Mouse (Mus musculus) midbrain, embryonic 14.5 days (tissue): ENCODE measurements around the gene Olfr518. TPM values are rescaled to one million over a fixed set of nuclear protein-coding genes. Genes with fewer than 3 reads are reported as not detected.

ENCODE experiments used
- ATAC-seq: fragments of 200-750 bp; cut with Nextera tagmentation; 2 replicates; pipeline ENCODE4 v1.8.0; 2017; ENCODE audit warnings: moderate number of reproducible peaks, moderate library complexity; ENCODE audit not compliant: low FRiP score, low TSS enrichment
- DNase-seq: peaks from one replicate; pipeline ENCODE4 v3.0.0-alpha.2; 2015
- H3K27ac ChIP-seq: fragments of 300-500 bp; sonication (generic); replicated peaks from 2 replicates; pipeline ENCODE4 v1.5.1; 2014; ENCODE audit warnings: mild to moderate bottlenecking, low read depth, low read length, moderate library complexity
- H3K27me3 ChIP-seq: fragments of 300-500 bp; sonication (generic); 2 replicates; pipeline ENCODE4 v1.6.1; 2014; ENCODE audit warnings: low read length, control low read depth, mixed read lengths; ENCODE audit not compliant: control insufficient read depth, insufficient read depth
- H3K36me3 ChIP-seq: fragments of 300-500 bp; sonication (generic); 2 replicates; pipeline ENCODE4 v1.6.1; 2014; ENCODE audit warnings: low read length, control low read depth; ENCODE audit not compliant: control insufficient read depth, insufficient read depth
- H3K4me1 ChIP-seq: fragments of 300-500 bp; sonication (generic); 2 replicates; pipeline ENCODE4 v1.6.1; 2014; ENCODE audit warnings: mild to moderate bottlenecking, antibody characterized with exemption, low read length, control low read depth; ENCODE audit not compliant: control insufficient read depth, insufficient read depth
- H3K4me2 ChIP-seq: fragments of 300-500 bp; sonication (generic); 2 replicates; pipeline ENCODE4 v1.6.1; 2014; ENCODE audit warnings: mild to moderate bottlenecking, low read length, moderate library complexity
- H3K4me3 ChIP-seq: fragments of 300-500 bp; sonication (generic); replicated peaks from 2 replicates; pipeline ENCODE4 v1.5.1; 2014; ENCODE audit warnings: low read depth, low read length
- H3K9ac ChIP-seq: fragments of 300-500 bp; sonication (generic); replicated peaks from 2 replicates; pipeline ENCODE4 v1.6.1; 2014; ENCODE audit warnings: mild to moderate bottlenecking, low read length, moderate library complexity
- H3K9me3 ChIP-seq: fragments of 300-500 bp; sonication (generic); 2 replicates; pipeline ENCODE4 v1.6.1; 2016; ENCODE audit warnings: low read length, control low read depth, mixed read lengths; ENCODE audit not compliant: control insufficient read depth
- WGBS: fragments of 180-500 bp; shearing (Covaris S2); extraction: QIAGEN DNeasy Blood & Tissue Kit; methylation state at CpG from one replicate; pipeline ENCODE4 v1.1.7; 2014; 5-methylcytosine and 5-hydroxymethylcytosine counted together
- polyA plus RNA-seq: library from polyadenylated mRNA; unstranded; fragments of >200 nt; fragmentation: Nextera tagmentation; extraction: Ambion mirVana; gene quantifications from 2 replicates; pipeline ENCODE4 v1.2.1, GENCODE M21; 2014

Olfr518 gene
- polyA plus RNA-seq, 1 experiment from 2014 or later: not detected

DNA sequence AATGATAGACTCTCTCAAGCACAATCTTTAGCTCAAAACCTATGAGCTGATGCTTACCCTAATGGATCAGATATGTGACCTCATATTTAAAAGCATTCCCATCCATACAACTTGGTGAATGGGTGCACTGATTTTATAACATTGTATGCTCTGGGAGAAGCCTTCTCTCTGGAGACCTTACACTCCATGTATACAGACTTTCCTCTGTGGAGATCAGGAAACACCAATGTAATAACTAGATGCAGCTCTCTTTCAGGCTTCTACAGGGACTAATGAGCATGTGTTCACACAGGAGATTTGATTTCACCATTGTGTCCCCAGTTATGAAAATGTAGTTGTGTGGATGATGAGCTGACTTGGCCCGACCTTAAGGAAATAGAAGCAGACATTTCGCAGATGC is 34.4 kb downstream of the Olfr518 start, which contains the start of gene Olfr516:
Gene Olfr516 (minus strand): TSS at position 101 of the 400 bp plus-strand sequence.
- Histone ChIP-seq H3K36me3 (no peaks in the 10 kb centered on the region), H3K27me3 (no peaks in the 10 kb centered on the region), H3K27ac (no peak within 1 kb of the TSS), H3K4me3 (no peak within 1 kb of the TSS), H3K4me1 (no peaks in the 10 kb centered on the region), H3K9me3 (no peaks in the 10 kb centered on the region), H3K9ac (no peak within 1 kb of the TSS), H3K4me2 (no peak within 1 kb of the TSS)
- DNase-seq: no peak
- ATAC-seq: no peak
- WGBS: 91% methylated on average over 2 of the region's 2 CpGs

Other genes starting within 250 kb of the Olfr518 start
- gene Olfr509, start 233.1 kb downstream of the Olfr518 start, polyA plus RNA-seq: 0.05 TPM in 1 of 2 replicates, not detected in the other
- gene Olfr510, start 218.6 kb downstream of the Olfr518 start, polyA plus RNA-seq: not detected in 2 replicates
- not detected in 2 replicates for gene Olfr512, start 171.7 kb downstream of the Olfr518 start, polyA plus RNA-seq
- not detected in 2 replicates for gene Olfr513, start 134.0 kb downstream of the Olfr518 start, polyA plus RNA-seq
- gene Olfr514, start 59.0 kb downstream of the Olfr518 start, polyA plus RNA-seq: not detected in 2 replicates
- not detected in 2 replicates for gene Olfr516, start 34.5 kb downstream of the Olfr518 start, polyA plus RNA-seq
- not detected in 2 replicates for gene Olfr517, start 12.6 kb downstream of the Olfr518 start, polyA plus RNA-seq
- gene Olfr519, start 9.4 kb upstream of the Olfr518 start, polyA plus RNA-seq: not detected in 2 replicates
- 0.04 TPM in 1 of 2 replicates, not detected in the other for gene Nlrp10, start 45.2 kb upstream of the Olfr518 start, polyA plus RNA-seq
- gene Eif3f, start 49.4 kb upstream of the Olfr518 start, polyA plus RNA-seq: 81.3 and 94.1 TPM in 2 replicates
- gene Tub, start 65.3 kb upstream of the Olfr518 start, polyA plus RNA-seq: 39.3 and 47.4 TPM in 2 replicates
- gene Ric3, start 198.3 kb upstream of the Olfr518 start, polyA plus RNA-seq: 33.6 and 36.1 TPM in 2 replicates